Mouse (Mus musculus): ENCODE results near the gene Nrxn3. TPM values are rescaled to one million over a fixed set of nuclear protein-coding genes. Genes with fewer than 3 reads are reported as not detected.

Nrxn3 gene
- polyA plus RNA-seq, 1 experiment from 2014 or later: 53.1 TPM

DNA sequence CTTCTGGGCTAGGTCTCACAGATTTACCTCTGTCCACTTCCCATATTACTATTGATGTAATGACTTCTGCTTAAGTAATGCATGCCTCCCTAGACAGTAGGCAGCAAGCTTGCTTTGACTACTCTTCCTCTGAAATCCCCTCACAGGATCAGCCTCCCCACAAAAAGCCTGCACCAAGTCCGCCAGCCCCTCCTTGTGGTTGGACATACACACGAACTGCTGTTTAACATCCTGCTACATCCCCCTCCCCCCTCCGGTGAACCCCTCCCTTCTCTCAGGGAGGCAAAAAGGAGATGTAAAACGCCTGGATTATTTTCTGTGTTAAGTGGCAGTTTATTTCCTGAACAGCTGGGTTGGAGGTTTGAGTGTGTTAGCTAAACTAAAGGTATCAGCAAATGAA, 749.2 kb downstream of the Nrxn3 start:
- no peaks in the 10 kb centered on the region for H3K27me3 ChIP-seq
- H3K27ac ChIP-seq: no peak overlapping the region
- no peaks in the 10 kb centered on the region for H3K9me3 ChIP-seq (replicated peaks)
- WGBS: 54% methylated on average over 4 of the region's 4 CpGs
- H3K36me3 ChIP-seq: no peaks in the 10 kb centered on the region
- H3K4me3 ChIP-seq: no peak overlapping the region
- H3K4me2 ChIP-seq (replicated peaks): no peak overlapping the region
- H3K4me1 ChIP-seq: no peaks in the 10 kb centered on the region
- H3K9ac ChIP-seq: no peak overlapping the region
- ATAC-seq (ENCODE audit: low FRiP score): no peak

DNA sequence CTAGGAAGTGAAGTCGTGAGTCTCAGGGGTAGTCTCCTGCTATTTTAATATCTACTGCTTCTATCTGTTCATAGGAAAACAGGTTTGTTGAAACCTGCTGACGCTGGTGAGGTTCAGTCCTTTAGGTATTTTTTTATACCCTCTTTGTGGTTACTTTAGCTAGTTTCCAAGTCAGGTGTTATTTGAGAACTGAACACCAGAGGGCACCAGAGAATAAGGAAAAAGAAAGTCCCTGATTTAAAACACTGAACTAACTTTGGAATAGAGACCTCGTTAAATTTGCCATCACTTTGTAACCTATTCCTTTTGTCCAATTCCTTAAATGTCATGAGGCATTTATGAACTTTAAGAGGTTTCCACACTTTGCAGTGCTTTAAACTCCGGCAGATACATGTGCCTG, 756.4 kb downstream of the Nrxn3 start:
- Histone ChIP-seq H3K4me2 (replicated peaks) (no peak overlapping the region), H3K27me3 (no peaks in the 10 kb centered on the region), H3K36me3 (no peaks in the 10 kb centered on the region), H3K4me3 (no peak overlapping the region), H3K27ac (no peak overlapping the region), H3K9ac (no peak overlapping the region), H3K4me1 (no peaks in the 10 kb centered on the region), H3K9me3 (replicated peaks) (no peaks in the 10 kb centered on the region)
- 30% methylated on average over 4 of the region's 4 CpGs for WGBS
- ATAC-seq (ENCODE audit: low FRiP score): no peak

- Histone ChIP-seq H3K4me2 (replicated peaks) (no peak overlapping the region), H3K27me3 (no peaks in the 10 kb centered on the region), H3K27ac (no peak overlapping the region), H3K36me3 (no peaks in the 10 kb centered on the region), H3K9ac (no peak overlapping the region), H3K4me3 (no peak overlapping the region), H3K9me3 (replicated peaks) (no peaks in the 10 kb centered on the region), H3K4me1 (no peaks in the 10 kb centered on the region)
- ATAC-seq (ENCODE audit: low FRiP score): no peak
- WGBS: 31% methylated on average over 5 of the region's 5 CpGs
These were observed 759.5 kb downstream of the Nrxn3 start for GRCm38 (mm10) chr12:89482223-89482622.

- Histone ChIP-seq H3K9ac (no peak overlapping the region), H3K4me2 (replicated peaks) (no peak overlapping the region), H3K27me3 (no peaks in the 10 kb centered on the region), H3K9me3 (replicated peaks) (no peaks in the 10 kb centered on the region), H3K4me1 (0 out of 2 replicates have a peak, but pooled peaks cover 2% of the 10 kb centered on the region), H3K4me3 (no peak overlapping the region), H3K27ac (peak overlapping the region; percentile 30; the same call in 1 of the 2 replicates), H3K36me3 (no peaks in the 10 kb centered on the region)
- ATAC-seq (ENCODE audit: low FRiP score): peak; percentile 59; the same call in 1 of the 2 replicates
- WGBS: 45% methylated on average over 3 of the region's 3 CpGs
These were observed 781.4 kb downstream of the Nrxn3 start for GRCm38 (mm10) chr12:89504026-89504425.

DNA sequence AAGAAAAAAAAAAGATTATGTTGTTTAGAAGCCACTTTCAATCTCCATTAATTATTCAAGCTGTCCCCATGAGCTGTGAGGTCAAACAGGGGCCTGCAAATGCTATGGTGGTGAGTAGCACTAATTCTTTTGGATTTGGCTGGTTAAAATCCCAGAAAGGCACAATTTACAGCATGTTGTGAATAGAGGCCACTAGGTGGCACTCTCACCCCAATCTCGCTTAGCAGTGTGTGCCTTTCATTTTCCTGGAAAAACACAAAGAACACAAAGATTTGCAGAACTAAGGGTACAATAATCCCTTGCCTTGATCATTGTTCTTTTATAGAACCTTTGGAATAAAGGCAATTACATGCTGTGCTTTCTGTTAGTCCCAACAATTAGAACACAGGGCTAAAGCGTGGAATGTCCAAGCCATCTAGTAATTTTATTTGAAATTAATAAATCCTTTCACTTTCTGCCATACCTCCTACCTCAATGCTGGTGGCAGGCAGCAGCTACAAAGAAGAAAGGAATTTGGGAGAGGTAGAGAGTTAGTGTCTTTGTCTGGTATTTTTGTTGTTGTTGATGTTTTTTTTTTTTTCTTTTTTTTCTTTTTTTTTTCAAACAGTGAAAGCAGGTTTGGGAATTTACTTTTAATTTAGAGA, 782.6 kb downstream of the Nrxn3 start:
- Histone ChIP-seq H3K4me1 (0 out of 2 replicates have a peak, but pooled peaks cover 2% of the 10 kb centered on the region), H3K4me2 (replicated peaks) (no peak overlapping the region), H3K27ac (peak overlapping the region; percentile 40; the same call in 1 of the 2 replicates), H3K27me3 (no peaks in the 10 kb centered on the region), H3K36me3 (no peaks in the 10 kb centered on the region), H3K9ac (no peak overlapping the region), H3K9me3 (replicated peaks) (no peaks in the 10 kb centered on the region), H3K4me3 (no peak overlapping the region)
- ATAC-seq (ENCODE audit: low FRiP score): peak; percentile 65
- 26% methylated on average over 2 of the region's 2 CpGs for WGBS

GRCm38 (mm10) chr12:89508970-89509369, 786.3 kb downstream of the Nrxn3 start:
- Histone ChIP-seq H3K4me1 (0 out of 2 replicates have a peak, but pooled peaks cover 2% of the 10 kb centered on the region), H3K4me3 (no peak overlapping the region), H3K9ac (no peak overlapping the region), H3K4me2 (replicated peaks) (no peak overlapping the region), H3K27me3 (no peaks in the 10 kb centered on the region), H3K27ac (no peak overlapping the region), H3K9me3 (replicated peaks) (no peaks in the 10 kb centered on the region), H3K36me3 (no peaks in the 10 kb centered on the region)
- ATAC-seq (ENCODE audit: low FRiP score): no peak

- ATAC-seq (ENCODE audit: low FRiP score): no peak
- H3K4me3 ChIP-seq: no peak overlapping the region
- H3K36me3 ChIP-seq: no peaks in the 10 kb centered on the region
- H3K9ac ChIP-seq: no peak overlapping the region
- no peaks in the 10 kb centered on the region for H3K27me3 ChIP-seq
- no peaks in the 10 kb centered on the region for H3K9me3 ChIP-seq (replicated peaks)
- H3K4me1 ChIP-seq: no peaks in the 10 kb centered on the region
- H3K4me2 ChIP-seq (replicated peaks): no peak overlapping the region
- 47% methylated on average over 7 of the region's 7 CpGs for WGBS
- H3K27ac ChIP-seq: no peak overlapping the region
These were observed 791.1 kb downstream of the Nrxn3 start for GRCm38 (mm10) chr12:89513759-89514158.

GRCm38 (mm10) chr12:89516046-89516445, 793.4 kb downstream of the Nrxn3 start:
- Histone ChIP-seq H3K4me2 (replicated peaks) (no peak overlapping the region), H3K4me3 (no peak overlapping the region), H3K9me3 (replicated peaks) (no peaks in the 10 kb centered on the region), H3K9ac (no peak overlapping the region), H3K27ac (no peak overlapping the region), H3K4me1 (no peaks in the 10 kb centered on the region), H3K36me3 (no peaks in the 10 kb centered on the region), H3K27me3 (no peaks in the 10 kb centered on the region)
- no peak for ATAC-seq (ENCODE audit: low FRiP score)
- WGBS: 69% methylated on average over 6 of the region's 6 CpGs

GRCm38 (mm10) chr12:89530679-89531350, 808.1 kb downstream of the Nrxn3 start:
- H3K4me2 ChIP-seq (replicated peaks): no peak overlapping the region
- H3K27me3 ChIP-seq: no peaks in the 10 kb centered on the region
- H3K27ac ChIP-seq: no peak overlapping the region
- H3K4me1 ChIP-seq: peaks cover 3% of the 10 kb centered on the region
- WGBS: under 1% methylated on average over 4 of the region's 4 CpGs
- ATAC-seq (ENCODE audit: low FRiP score): peak; percentile 60
- no peaks in the 10 kb centered on the region for H3K36me3 ChIP-seq
- H3K9ac ChIP-seq: no peak overlapping the region
- H3K4me3 ChIP-seq: no peak overlapping the region
- no peaks in the 10 kb centered on the region for H3K9me3 ChIP-seq (replicated peaks)

GRCm38 (mm10) chr12:89551291-89551690, 828.6 kb downstream of the Nrxn3 start:
- Histone ChIP-seq H3K4me2 (replicated peaks) (no peak overlapping the region), H3K27me3 (no peaks in the 10 kb centered on the region), H3K9ac (no peak overlapping the region), H3K9me3 (replicated peaks) (no peaks in the 10 kb centered on the region), H3K36me3 (no peaks in the 10 kb centered on the region), H3K4me1 (no peaks in the 10 kb centered on the region), H3K27ac (no peak overlapping the region), H3K4me3 (no peak overlapping the region)
- 87% methylated on average over 2 of the region's 2 CpGs for whole genome bisulfite sequencing
- ATAC-seq (ENCODE audit: low FRiP score): no peak

- Histone ChIP-seq H3K36me3 (no peaks in the 10 kb centered on the region), H3K27me3 (no peaks in the 10 kb centered on the region), H3K27ac (no peak overlapping the region), H3K4me1 (no peaks in the 10 kb centered on the region), H3K9ac (no peak overlapping the region), H3K4me3 (no peak overlapping the region), H3K9me3 (replicated peaks) (no peaks in the 10 kb centered on the region), H3K4me2 (replicated peaks) (no peak overlapping the region)
- no peak for ATAC-seq (ENCODE audit: low FRiP score)
- WGBS: 57% methylated on average over 4 of the region's 4 CpGs
These were observed 830.7 kb downstream of the Nrxn3 start for GRCm38 (mm10) chr12:89553223-89553880.

- H3K36me3 ChIP-seq: no peaks in the 10 kb centered on the region
These were observed 831.5 kb downstream of the Nrxn3 start for GRCm38 (mm10) chr12:89554171-89554570.

More at GRCm38 (mm10) chr12:89554171-89554570, 831.5 kb downstream of the Nrxn3 start:
- no peak for ATAC-seq (ENCODE audit: low FRiP score)
- Histone ChIP-seq H3K4me1 (no peaks in the 10 kb centered on the region), H3K9ac (no peak overlapping the region), H3K4me3 (no peak overlapping the region), H3K27ac (no peak overlapping the region), H3K27me3 (no peaks in the 10 kb centered on the region), H3K9me3 (replicated peaks) (no peaks in the 10 kb centered on the region), H3K4me2 (replicated peaks) (no peak overlapping the region)
- WGBS: 90% methylated on average over 2 of the region's 2 CpGs

Data from hindbrain, embryonic 12.5 days (tissue).